Mouse (Mus musculus): Measurements from ENCODE around the gene Vmn1r211.
"Not testable (repeated sequence)": the region's sequence is repeated elsewhere in the genome, so short reads cannot be mapped to it uniquely, and the experiment has no call there.

Vmn1r211 gene

GRCm38 (mm10) chr13:22857461-22857860 is at the start of gene Vmn1r211:
Vmn1r211 (minus strand) TSS chr13:22857561.
- in situ Hi-C loops (cut with MboI; ENCODE audit: low sequenced_read_pairs): no loop called here

- in situ Hi-C loops (cut with MboI; ENCODE audit: low sequenced_read_pairs): loop anchor here (25.0 kb wide), 1 partner anchor 178 kb away; the partner anchor contains the start of gene Vmn1r215
Observed at GRCm38 (mm10) chr13:22884105-22884504, 26.7 kb upstream of the Vmn1r211 start, which contains the start of gene Vmn1r212. Vmn1r212 (minus strand) TSS chr13:22884205.

- in situ Hi-C loops (cut with MboI; ENCODE audit: low sequenced_read_pairs): loop anchor here (25.0 kb wide), 1 partner anchor 183 kb away; the partner anchor contains the start of gene Vmn1r215
Observed at GRCm38 (mm10) chr13:22879257-22879656, 21.9 kb upstream of the Vmn1r211 start.

GRCm38 (mm10) chr13:22854760-22855159 is 2.6 kb downstream of the Vmn1r211 start:
- in situ Hi-C loops (cut with MboI; ENCODE audit: low sequenced_read_pairs): no loop called here

GRCm38 (mm10) chr13:22846798-22847197 is 10.6 kb downstream of the Vmn1r211 start:
- in situ Hi-C loops (cut with MboI; ENCODE audit: low sequenced_read_pairs): no loop called here

GRCm38 (mm10) chr13:22844304-22844703 is 13.1 kb downstream of the Vmn1r211 start:
- in situ Hi-C loops (cut with MboI; ENCODE audit: low sequenced_read_pairs): not testable (repeated sequence)

- in situ Hi-C loops (cut with MboI; ENCODE audit: low sequenced_read_pairs): no loop called here
Observed at GRCm38 (mm10) chr13:22831248-22831647, 26.1 kb downstream of the Vmn1r211 start, which contains the start of gene Vmn1r210. Vmn1r210 (minus strand) TSS chr13:22831348.

- in situ Hi-C loops (cut with MboI; ENCODE audit: low sequenced_read_pairs): not testable (repeated sequence)
Observed at GRCm38 (mm10) chr13:22829395-22829794, 28.0 kb downstream of the Vmn1r211 start.

GRCm38 (mm10) chr13:22821601-22822000 is 35.8 kb downstream of the Vmn1r211 start:
- in situ Hi-C loops (cut with MboI; ENCODE audit: low sequenced_read_pairs): not testable (repeated sequence)

GRCm38 (mm10) chr13:22809582-22809981 is 47.8 kb downstream of the Vmn1r211 start, which contains the start of gene Vmn1r209:
Vmn1r209 (minus strand) TSS chr13:22809682.
- in situ Hi-C loops (cut with MboI; ENCODE audit: low sequenced_read_pairs): not testable (repeated sequence)
